Mouse (Mus musculus) myocyte (in vitro differentiated cells): ENCODE results near the gene Ush1c. TPM values are rescaled to one million over a fixed set of nuclear protein-coding genes. Genes with fewer than 3 reads are reported as not detected.

Experiments used
- H3K27me3 ChIP-seq: one replicate; pipeline ENCODE4 v1.6.1; 2011; ENCODE audit not compliant: control insufficient read depth, insufficient read depth, insufficient read length
- H3K36me3 ChIP-seq: one replicate; pipeline ENCODE4 v1.6.1; 2011; ENCODE audit not compliant: control insufficient read depth, insufficient read depth
- H3K4me2 ChIP-seq: one replicate; pipeline ENCODE4 v1.6.1; 2011; ENCODE audit warnings: low read depth, control low read depth
- H3K4me3 ChIP-seq: one replicate; pipeline ENCODE4 v1.5.1; 2011; ENCODE audit warnings: mild to moderate bottlenecking, control low read depth, moderate library complexity
- H3K79me2 ChIP-seq: one replicate; pipeline ENCODE4 v1.6.1; 2011; ENCODE audit not compliant: control insufficient read depth, insufficient read depth
- H3ac ChIP-seq: one replicate; pipeline ENCODE4 v1.6.1; 2011; ENCODE audit not compliant: control insufficient read depth, insufficient read length
- CEBPB ChIP-seq: IDR thresholded peaks from 2 replicates; pipeline ENCODE4 v1.6.1; 2011; ENCODE audit warnings: mild to moderate bottlenecking, moderate library complexity; ENCODE audit not compliant: poor library complexity, insufficient read depth, severe bottlenecking
- E2F4 ChIP-seq: IDR thresholded peaks from one replicate; pipeline ENCODE4 v1.6.1; 2011; ENCODE audit warnings: mild to moderate bottlenecking, control low read depth, moderate library complexity; ENCODE audit not compliant: insufficient read depth
- MAX ChIP-seq: IDR thresholded peaks from one replicate; pipeline ENCODE4 v1.6.1; 2011; ENCODE audit warnings: low read depth, mild to moderate bottlenecking, control low read depth
- MYOD1 ChIP-seq, 3 experiments: IDR thresholded peaks; one replicate each; pipeline ENCODE4 v1.6.1; 2011; ENCODE audit warnings: control low read depth in 2 of 3, low read depth in 2 of 3, mild to moderate bottlenecking in 2 of 3, moderate library complexity in 1 of 3; ENCODE audit not compliant: insufficient read length in 2 of 3, control insufficient read depth in 1 of 3
- MYOG ChIP-seq, 3 experiments: IDR thresholded peaks; one replicate each; pipeline ENCODE4 v1.6.1; 2011; ENCODE audit warnings: control low read depth in 2 of 3, low read depth in 2 of 3, mild to moderate bottlenecking in 2 of 3; ENCODE audit not compliant: insufficient read length in 2 of 3, control insufficient read depth in 1 of 3, insufficient read depth in 1 of 3
- POLR2A ChIP-seq: IDR thresholded peaks from one replicate; pipeline ENCODE4 v1.6.1; 2011; ENCODE audit warnings: low read depth, mild to moderate bottlenecking, control low read depth, moderate library complexity; ENCODE audit not compliant: insufficient read length
- POLR2AphosphoS2 ChIP-seq: IDR thresholded peaks from one replicate; pipeline ENCODE4 v1.6.1; 2011; ENCODE audit warnings: low read depth, control low read depth; ENCODE audit not compliant: insufficient read length
- REST ChIP-seq: IDR thresholded peaks from one replicate; pipeline ENCODE4 v1.6.1; 2011; ENCODE audit warnings: mild to moderate bottlenecking, control low read depth, moderate library complexity; ENCODE audit not compliant: insufficient read depth, insufficient read length
- SRF ChIP-seq: IDR thresholded peaks from one replicate; pipeline ENCODE4 v1.6.1; 2011; ENCODE audit warnings: low read depth; ENCODE audit not compliant: control insufficient read depth, insufficient read length
- TCF12 ChIP-seq: IDR thresholded peaks from one replicate; pipeline ENCODE4 v1.6.1; 2011; ENCODE audit warnings: mild to moderate bottlenecking, control low read depth; ENCODE audit not compliant: poor library complexity, insufficient read depth, severe bottlenecking
- TCF3 ChIP-seq: IDR thresholded peaks from one replicate; pipeline ENCODE4 v1.6.1; 2011; ENCODE audit warnings: low read depth, control low read depth; ENCODE audit not compliant: insufficient read length
- USF1 ChIP-seq: IDR thresholded peaks from one replicate; pipeline ENCODE4 v1.6.1; 2011; ENCODE audit warnings: low read depth, mild to moderate bottlenecking, control low read depth, moderate library complexity
- polyA plus RNA-seq: library from polyadenylated mRNA; unstranded; fragments of >200 nt; fragmentation: generic; extraction: Trizol; gene quantifications from one replicate; pipeline ENCODE4 v1.2.1, GENCODE M21; 2012; ENCODE audit warnings: missing spikeins

Ush1c gene
- polyA plus RNA-seq, 1 experiment = not detected

DNA sequence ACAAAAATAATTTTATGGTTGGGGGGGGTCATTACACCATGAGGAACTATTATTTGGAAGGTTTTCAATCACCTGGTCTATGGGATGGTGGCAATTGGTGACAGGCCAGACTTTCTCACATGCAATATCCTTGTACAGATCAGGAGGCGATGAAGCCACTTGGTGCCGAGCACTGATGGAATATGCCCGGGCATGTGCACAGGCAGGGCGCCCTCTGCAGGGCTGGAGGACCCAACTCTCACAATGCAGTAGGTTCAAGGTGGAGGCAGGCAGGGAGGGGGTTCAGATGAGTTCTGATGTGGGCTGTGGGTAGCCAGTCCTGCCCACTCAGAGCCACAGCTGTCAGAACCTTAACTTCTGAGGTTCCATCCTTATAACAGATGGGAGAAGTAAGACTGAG lies 13.5 kb upstream of the Ush1c start:
- no peak overlapping the region for H3ac ChIP-seq
- H3K27me3 ChIP-seq = peaks cover 21% of the 10 kb centered on the region
- H3K79me2 ChIP-seq = no peaks in the 10 kb centered on the region
- no peak overlapping the region for H3K4me2 ChIP-seq
- H3K4me3 ChIP-seq = no peak overlapping the region
- no peak for TF ChIP-seq POLR2A
- H3K36me3 ChIP-seq = no peaks in the 10 kb centered on the region

GRCm38 (mm10) chr7:46247606-46248005 lies 9.3 kb upstream of the Ush1c start:
- Histone ChIP-seq H3K79me2 (no peaks in the 10 kb centered on the region), H3K4me2 (no peak overlapping the region), H3K36me3 (no peaks in the 10 kb centered on the region), H3ac (no peak overlapping the region), H3K4me3 (no peak overlapping the region), H3K27me3 (peaks cover 12% of the 10 kb centered on the region)
- no peak for TF ChIP-seq POLR2A
- TF ChIP-seq SRF = no peak
- no peak for TF ChIP-seq TCF12
- TF ChIP-seq POLR2AphosphoS2 = no peak
- TF ChIP-seq CEBPB = no peak
- no peak for TF ChIP-seq USF1
- no peak for TF ChIP-seq TCF3
- no peak for TF ChIP-seq E2F4
- no peak for TF ChIP-seq MYOD1 (IDR thresholded peaks at IDR 0.05; ENCODE audit: control insufficient read depth in 1 of 3, insufficient read length in 2 of 3, low read depth in 2 of 3)

DNA sequence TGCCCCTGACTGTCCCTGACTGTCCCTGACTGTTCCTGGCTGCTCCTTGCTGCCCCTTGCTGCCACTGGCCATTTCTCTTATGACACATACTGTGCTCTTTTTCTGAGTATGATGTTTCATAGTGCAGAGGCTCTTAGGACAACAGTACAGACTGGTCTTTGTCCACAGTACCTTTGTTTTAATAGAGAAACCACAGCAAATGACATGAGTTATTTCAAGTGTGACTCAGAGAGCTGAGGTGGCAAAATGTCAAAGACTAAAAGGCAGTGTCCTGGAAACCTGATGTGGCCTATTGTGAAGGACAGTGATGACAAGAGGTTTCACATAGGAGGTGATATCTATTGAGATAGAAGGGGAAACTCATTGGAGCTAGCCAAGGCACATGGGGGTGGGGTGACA lies 8.6 kb upstream of the Ush1c start:
- TF ChIP-seq TCF12 (no peak), POLR2AphosphoS2 (no peak), SRF (no peak), REST (no peak), E2F4 (no peak), USF1 (no peak), MYOD1 (IDR thresholded peaks at IDR 0.05; ENCODE audit: control insufficient read depth in 1 of 3, insufficient read length in 2 of 3, low read depth in 2 of 3) (no peak), TCF3 (no peak), MAX (no peak), MYOG (IDR thresholded peaks at IDR 0.05; ENCODE audit: control insufficient read depth in 1 of 3, insufficient read depth in 1 of 3, insufficient read length in 2 of 3, low read depth in 2 of 3) (no peak), POLR2A (no peak), CEBPB (no peak)
- no peaks in the 10 kb centered on the region for H3K36me3 ChIP-seq
- H3K4me2 ChIP-seq = no peak overlapping the region
- peaks cover 12% of the 10 kb centered on the region for H3K27me3 ChIP-seq
- no peaks in the 10 kb centered on the region for H3K79me2 ChIP-seq
- H3K4me3 ChIP-seq = no peak overlapping the region
- H3ac ChIP-seq = no peak overlapping the region

GRCm38 (mm10) chr7:46240696-46241095 lies 2.4 kb upstream of the Ush1c start, which contains the start of gene Otog:
Gene Otog (plus strand): TSS chr7:46240987.
- H3K4me2 ChIP-seq = no peak within 1 kb of the TSS
- no peak for TF ChIP-seq TCF12
- no peak for TF ChIP-seq TCF3
- no peak for TF ChIP-seq USF1
- TF ChIP-seq E2F4 = no peak
- no peak for TF ChIP-seq SRF
- no peak for TF ChIP-seq MYOD1 (IDR thresholded peaks at IDR 0.05; ENCODE audit: control insufficient read depth in 1 of 3, insufficient read length in 2 of 3, low read depth in 2 of 3)
- H3K27me3 ChIP-seq = peaks cover 48% of the 10 kb centered on the region
- no peaks in the 10 kb centered on the region for H3K36me3 ChIP-seq
- no peaks in the 10 kb centered on the region for H3K79me2 ChIP-seq
- no peak within 1 kb of the TSS for H3K4me3 ChIP-seq
- H3ac ChIP-seq = no peak within 1 kb of the TSS

GRCm38 (mm10) chr7:46240091-46240490 lies 1.8 kb upstream of the Ush1c start:
- H3K79me2 ChIP-seq = no peaks in the 10 kb centered on the region
- TF ChIP-seq E2F4 = no peak
- TF ChIP-seq MAX = no peak
- no peak for TF ChIP-seq POLR2A
- no peak overlapping the region for H3ac ChIP-seq
- no peaks in the 10 kb centered on the region for H3K36me3 ChIP-seq
- H3K4me3 ChIP-seq = no peak overlapping the region
- H3K27me3 ChIP-seq = peaks cover 49% of the 10 kb centered on the region
- H3K4me2 ChIP-seq = no peak overlapping the region

- Histone ChIP-seq H3K27me3 (peaks cover 47% of the 10 kb centered on the region), H3K36me3 (no peaks in the 10 kb centered on the region), H3K79me2 (no peaks in the 10 kb centered on the region), H3K4me3 (no peak overlapping the region), H3K4me2 (no peak overlapping the region), H3ac (no peak overlapping the region)
- TF ChIP-seq MYOG (IDR thresholded peaks at IDR 0.05; ENCODE audit: control insufficient read depth in 1 of 3, insufficient read depth in 1 of 3, insufficient read length in 2 of 3, low read depth in 2 of 3) = no peak
- TF ChIP-seq SRF = no peak
- TF ChIP-seq MYOD1 (IDR thresholded peaks at IDR 0.05; ENCODE audit: control insufficient read depth in 1 of 3, insufficient read length in 2 of 3, low read depth in 2 of 3) = no peak
- no peak for TF ChIP-seq CEBPB
- no peak for TF ChIP-seq MAX
- TF ChIP-seq TCF12 = no peak
- no peak for TF ChIP-seq POLR2AphosphoS2
- no peak for TF ChIP-seq TCF3
- no peak for TF ChIP-seq USF1
- TF ChIP-seq E2F4 = no peak
- TF ChIP-seq REST = no peak
Measured at GRCm38 (mm10) chr7:46237192-46237591, 1.1 kb downstream of the Ush1c start.
